Mouse (Mus musculus) midbrain, embryonic 14.5 days (tissue): ENCODE results near the gene Ncbp1. TPM values are rescaled to one million over a fixed set of nuclear protein-coding genes. Genes with fewer than 3 reads are reported as not detected.

Experiments
- ATAC-seq: fragments of 200-750 bp; cut with Nextera tagmentation; 2 replicates; pipeline ENCODE4 v1.8.0; 2017; ENCODE audit warnings: moderate number of reproducible peaks, moderate library complexity; ENCODE audit not compliant: low FRiP score, low TSS enrichment
- DNase-seq: peaks from one replicate; pipeline ENCODE4 v3.0.0-alpha.2; 2015
- H3K27ac ChIP-seq: fragments of 300-500 bp; sonication (generic); replicated peaks from 2 replicates; pipeline ENCODE4 v1.5.1; 2014; ENCODE audit warnings: mild to moderate bottlenecking, low read depth, low read length, moderate library complexity
- H3K27me3 ChIP-seq: fragments of 300-500 bp; sonication (generic); 2 replicates; pipeline ENCODE4 v1.6.1; 2014; ENCODE audit warnings: low read length, control low read depth, mixed read lengths; ENCODE audit not compliant: control insufficient read depth, insufficient read depth
- H3K36me3 ChIP-seq: fragments of 300-500 bp; sonication (generic); 2 replicates; pipeline ENCODE4 v1.6.1; 2014; ENCODE audit warnings: low read length, control low read depth; ENCODE audit not compliant: control insufficient read depth, insufficient read depth
- H3K4me1 ChIP-seq: fragments of 300-500 bp; sonication (generic); 2 replicates; pipeline ENCODE4 v1.6.1; 2014; ENCODE audit warnings: mild to moderate bottlenecking, antibody characterized with exemption, low read length, control low read depth; ENCODE audit not compliant: control insufficient read depth, insufficient read depth
- H3K4me2 ChIP-seq: fragments of 300-500 bp; sonication (generic); 2 replicates; pipeline ENCODE4 v1.6.1; 2014; ENCODE audit warnings: mild to moderate bottlenecking, low read length, moderate library complexity
- H3K4me3 ChIP-seq: fragments of 300-500 bp; sonication (generic); replicated peaks from 2 replicates; pipeline ENCODE4 v1.5.1; 2014; ENCODE audit warnings: low read depth, low read length
- H3K9ac ChIP-seq: fragments of 300-500 bp; sonication (generic); replicated peaks from 2 replicates; pipeline ENCODE4 v1.6.1; 2014; ENCODE audit warnings: mild to moderate bottlenecking, low read length, moderate library complexity
- H3K9me3 ChIP-seq: fragments of 300-500 bp; sonication (generic); 2 replicates; pipeline ENCODE4 v1.6.1; 2016; ENCODE audit warnings: low read length, control low read depth, mixed read lengths; ENCODE audit not compliant: control insufficient read depth
- WGBS: fragments of 180-500 bp; shearing (Covaris S2); extraction: QIAGEN DNeasy Blood & Tissue Kit; methylation state at CpG from one replicate; pipeline ENCODE4 v1.1.7; 2014; 5-methylcytosine and 5-hydroxymethylcytosine counted together
- polyA plus RNA-seq: library from polyadenylated mRNA; unstranded; fragments of >200 nt; fragmentation: Nextera tagmentation; extraction: Ambion mirVana; gene quantifications from 2 replicates; pipeline ENCODE4 v1.2.1, GENCODE M21; 2014

The Ncbp1 gene
- polyA plus RNA-seq, 1 experiment from 2014 or later, result 100 TPM

- H3K27ac ChIP-seq, result no peak overlapping the region
- H3K4me2 ChIP-seq, result no peak overlapping the region
- peaks cover 88% of the 10 kb centered on the region for H3K36me3 ChIP-seq
- no peak overlapping the region for H3K9ac ChIP-seq
- ATAC-seq (no peak), DNase-seq (no peak)
- H3K27me3 ChIP-seq, result no peaks in the 10 kb centered on the region
- no peaks in the 10 kb centered on the region for H3K9me3 ChIP-seq
- 95% methylated on average over 12 of the region's 12 CpGs for WGBS
- no peaks in the 10 kb centered on the region for H3K4me1 ChIP-seq
- no peak overlapping the region for H3K4me3 ChIP-seq
Measured at GRCm38 (mm10) chr4:46151903-46152544, 13.6 kb downstream of the Ncbp1 start.

GRCm38 (mm10) chr4:46164027-46164426, 25.6 kb downstream of the Ncbp1 start:
- no peaks in the 10 kb centered on the region for H3K27me3 ChIP-seq
- no peaks in the 10 kb centered on the region for H3K9me3 ChIP-seq
- H3K4me2 ChIP-seq, result no peak overlapping the region
- ATAC-seq (no peak), DNase-seq (no peak)
- no peak overlapping the region for H3K27ac ChIP-seq
- 88% methylated on average over 2 of the region's 2 CpGs for WGBS
- H3K9ac ChIP-seq, result no peak overlapping the region
- peaks cover 90% of the 10 kb centered on the region for H3K36me3 ChIP-seq
- H3K4me1 ChIP-seq, result no peaks in the 10 kb centered on the region
- no peak overlapping the region for H3K4me3 ChIP-seq

GRCm38 (mm10) chr4:46165831-46166230, 27.4 kb downstream of the Ncbp1 start:
- Histone ChIP-seq H3K27me3 (no peaks in the 10 kb centered on the region), H3K4me2 (no peak overlapping the region), H3K4me3 (no peak overlapping the region), H3K36me3 (peaks cover 92% of the 10 kb centered on the region), H3K9me3 (no peaks in the 10 kb centered on the region), H3K27ac (no peak overlapping the region), H3K4me1 (no peaks in the 10 kb centered on the region), H3K9ac (no peak overlapping the region)
- DNase-seq (no peak), ATAC-seq (no peak)
- WGBS, result 95% methylated on average over 5 of the region's 5 CpGs

GRCm38 (mm10) chr4:46171761-46172160, 33.3 kb downstream of the Ncbp1 start:
- Histone ChIP-seq H3K4me1 (no peaks in the 10 kb centered on the region), H3K36me3 (peaks cover 94% of the 10 kb centered on the region), H3K4me3 (no peak overlapping the region), H3K4me2 (no peak overlapping the region), H3K27ac (no peak overlapping the region), H3K9ac (no peak overlapping the region), H3K9me3 (no peaks in the 10 kb centered on the region), H3K27me3 (no peaks in the 10 kb centered on the region)
- ATAC-seq (no peak), DNase-seq (no peak)
- WGBS, result 92% methylated on average over 7 of the region's 7 CpGs

GRCm38 (mm10) chr4:46176313-46176712, 37.9 kb downstream of the Ncbp1 start:
- 83% methylated on average over 4 of the region's 4 CpGs for WGBS
- no peaks in the 10 kb centered on the region for H3K27me3 ChIP-seq
- no peak for ATAC-seq

GRCm38 (mm10) chr4:46177018-46177417, 38.6 kb downstream of the Ncbp1 start:
- Histone ChIP-seq H3K4me2 (no peak overlapping the region), H3K36me3 (peaks cover 92% of the 10 kb centered on the region), H3K9me3 (no peaks in the 10 kb centered on the region), H3K4me1 (no peaks in the 10 kb centered on the region), H3K4me3 (no peak overlapping the region), H3K9ac (no peak overlapping the region), H3K27me3 (no peaks in the 10 kb centered on the region), H3K27ac (no peak overlapping the region)
- DNase-seq (no peak), ATAC-seq (no peak)
- 82% methylated on average over 5 of the region's 5 CpGs for WGBS

More at GRCm38 (mm10) chr4:46176313-46176712, 37.9 kb downstream of the Ncbp1 start:
- H3K36me3 ChIP-seq, result peaks cover 92% of the 10 kb centered on the region
- H3K9me3 ChIP-seq, result no peaks in the 10 kb centered on the region
- no peak for DNase-seq
- no peaks in the 10 kb centered on the region for H3K4me1 ChIP-seq
- no peak overlapping the region for H3K4me3 ChIP-seq
- H3K9ac ChIP-seq, result no peak overlapping the region
- H3K4me2 ChIP-seq, result no peak overlapping the region
- H3K27ac ChIP-seq, result no peak overlapping the region

- Histone ChIP-seq H3K4me3 (no peak overlapping the region), H3K36me3 (peaks cover 92% of the 10 kb centered on the region), H3K4me1 (no peaks in the 10 kb centered on the region), H3K27me3 (no peaks in the 10 kb centered on the region), H3K9me3 (no peaks in the 10 kb centered on the region), H3K27ac (no peak overlapping the region), H3K4me2 (no peak overlapping the region), H3K9ac (no peak overlapping the region)
- 87% methylated on average over 7 of the region's 7 CpGs for WGBS
- DNase-seq (no peak), ATAC-seq (no peak)
Measured at GRCm38 (mm10) chr4:46177496-46177895, 39.1 kb downstream of the Ncbp1 start.

- WGBS, result 71% methylated on average over 6 of the region's 6 CpGs
- H3K9me3 ChIP-seq, result no peaks in the 10 kb centered on the region
- no peak overlapping the region for H3K27ac ChIP-seq
- no peak for ATAC-seq
- H3K27me3 ChIP-seq, result no peaks in the 10 kb centered on the region
- DNase-seq, result no peak
- H3K4me3 ChIP-seq, result no peak overlapping the region
- no peaks in the 10 kb centered on the region for H3K4me1 ChIP-seq
- peaks cover 92% of the 10 kb centered on the region for H3K36me3 ChIP-seq
- H3K9ac ChIP-seq, result no peak overlapping the region
- no peak overlapping the region for H3K4me2 ChIP-seq
Measured at GRCm38 (mm10) chr4:46181168-46181567, 42.8 kb downstream of the Ncbp1 start.

- no peak overlapping the region for H3K4me3 ChIP-seq
- H3K4me1 ChIP-seq, result no peaks in the 10 kb centered on the region
- H3K9me3 ChIP-seq, result no peaks in the 10 kb centered on the region
- peaks cover 83% of the 10 kb centered on the region for H3K36me3 ChIP-seq
- H3K27me3 ChIP-seq, result no peaks in the 10 kb centered on the region
- no peak overlapping the region for H3K27ac ChIP-seq
- H3K9ac ChIP-seq, result no peak overlapping the region
- no peak for ATAC-seq
- no peak for DNase-seq
- no peak overlapping the region for H3K4me2 ChIP-seq
- WGBS, result 90% methylated on average over 7 of the region's 7 CpGs
Measured at GRCm38 (mm10) chr4:46182181-46182580, 43.8 kb downstream of the Ncbp1 start.
